Mouse (Mus musculus) thymus, postnatal 0 days (tissue): Measurements from ENCODE around the gene Dmrt2. TPM values are rescaled to one million over a fixed set of nuclear protein-coding genes. Genes with fewer than 3 reads are reported as not detected.

Experiments
- DNase-seq: peaks from one replicate; pipeline ENCODE4 v3.0.0-alpha.2; 2015; ENCODE audit warnings: low spot score
- polyA plus RNA-seq: library from polyadenylated mRNA; unstranded; fragments of >200 nt; fragmentation: Nextera tagmentation; extraction: Ambion mirVana; gene quantifications from 2 replicates; pipeline ENCODE4 v1.2.1, GENCODE M21; 2015

Gene Dmrt2
- polyA plus RNA-seq, 1 experiment from 2014 or later, result 22.9 TPM

DNA sequence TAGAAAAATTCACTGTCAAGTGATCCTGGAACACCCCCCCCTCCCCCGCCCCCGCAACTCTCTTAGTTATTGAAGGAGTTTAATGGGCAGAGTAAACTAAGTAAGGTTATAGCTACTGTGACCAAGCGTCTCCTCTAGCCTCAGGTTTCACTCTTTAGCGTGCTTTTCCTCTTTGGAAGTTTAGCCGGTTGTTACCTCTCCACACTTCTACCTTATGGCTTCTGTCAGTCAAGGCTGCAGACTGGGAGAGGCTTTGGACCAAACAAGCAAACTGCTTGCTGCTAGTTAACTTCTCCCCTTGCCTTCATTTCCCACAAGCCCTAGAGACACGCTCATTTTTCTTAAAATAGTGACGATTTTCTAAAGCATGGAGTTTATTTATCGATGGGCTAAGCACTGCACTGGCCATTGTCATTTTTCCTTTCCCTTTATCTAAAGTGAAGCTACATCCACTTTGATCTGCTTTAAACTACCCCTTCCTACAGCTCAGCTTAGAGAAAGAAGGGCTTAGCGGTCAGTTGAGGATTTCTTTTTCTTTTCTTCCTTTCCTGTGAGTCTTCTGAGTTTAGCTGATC lies 3.7 kb downstream of the Dmrt2 start:
- DNase-seq, result no peak

DNA sequence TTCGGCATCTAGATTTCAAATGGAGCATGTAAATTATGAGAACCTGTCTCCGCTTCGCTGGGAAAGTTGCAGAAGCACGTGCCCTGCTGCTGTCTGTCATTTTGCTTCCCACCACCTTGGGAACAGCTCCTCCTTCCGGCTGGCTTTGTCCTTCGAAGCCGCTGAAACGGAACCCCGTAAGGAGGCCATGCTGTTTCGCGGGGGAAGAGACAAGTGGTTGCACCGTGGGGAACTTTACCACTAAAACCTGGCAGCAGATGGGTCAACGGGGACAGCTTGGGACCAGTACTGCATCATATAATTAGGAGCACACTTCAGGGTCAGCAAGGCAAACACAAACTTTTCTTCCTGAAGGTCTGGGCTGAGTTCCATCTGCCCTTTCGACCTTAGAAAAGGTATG lies 26.6 kb downstream of the Dmrt2 start:
- no peak for DNase-seq

DNA sequence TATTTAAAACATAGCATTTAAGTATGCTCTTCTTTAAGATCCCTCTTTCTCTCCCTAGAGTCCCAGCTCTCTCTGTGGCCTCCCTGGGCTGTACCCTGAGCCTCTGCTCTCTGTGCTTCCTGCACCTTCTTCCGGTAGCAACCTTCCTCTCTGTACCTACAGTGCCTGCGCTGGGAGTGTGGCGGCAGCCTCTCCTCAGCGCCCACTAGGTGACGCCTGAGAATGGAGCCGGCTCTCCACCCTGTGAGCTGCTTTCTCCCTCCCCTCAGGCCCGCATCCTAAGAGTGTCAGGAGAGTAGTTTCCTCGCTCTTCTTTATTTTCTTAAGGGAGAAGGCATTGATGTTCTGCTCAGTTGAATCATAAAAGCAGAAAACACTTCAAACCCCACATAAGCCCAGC lies 41.2 kb downstream of the Dmrt2 start:
- DNase-seq, result no peak

DNA sequence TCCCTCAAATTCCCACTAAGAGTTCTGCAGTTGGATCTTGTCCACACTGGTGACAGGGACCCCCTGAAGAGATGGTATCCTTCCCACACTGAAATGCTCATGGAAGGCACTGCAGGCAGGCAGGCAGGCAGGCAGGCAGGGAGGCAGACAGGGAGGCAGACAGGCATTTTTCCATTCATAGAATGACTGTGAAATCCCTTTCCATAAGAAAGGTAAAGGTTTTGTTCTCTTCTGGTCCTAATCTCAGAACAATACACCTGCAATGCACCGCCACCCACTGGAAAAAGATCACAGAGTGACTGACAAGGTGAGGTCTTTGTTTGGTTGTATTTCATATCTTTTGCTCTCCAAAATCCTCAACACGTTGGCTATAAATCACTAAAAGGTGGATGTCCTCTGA lies 42.7 kb downstream of the Dmrt2 start:
- DNase-seq, result no peak

DNA sequence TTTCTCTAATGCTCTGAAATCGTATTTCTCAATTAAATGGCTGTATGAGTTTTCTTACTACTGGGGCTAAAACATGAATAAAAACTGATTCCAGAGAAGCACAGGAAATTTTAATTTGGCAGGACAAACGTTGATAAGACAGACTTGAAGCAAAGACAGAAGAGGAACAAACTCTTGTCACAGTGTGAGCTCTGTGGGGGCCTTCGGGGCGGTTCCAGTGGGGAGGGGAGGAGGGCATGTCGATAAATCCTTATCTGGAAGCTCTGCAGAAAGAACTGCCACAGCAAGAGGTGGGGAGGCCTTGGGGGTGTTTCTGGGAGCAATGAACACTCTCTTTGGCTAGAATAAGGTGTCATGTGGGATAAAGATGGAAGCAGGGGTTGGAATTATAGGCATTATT lies 50.4 kb downstream of the Dmrt2 start:
- DNase-seq, result no peak

Other genes starting within 250 kb of the Dmrt2 start
- not detected in 2 replicates for gene Dmrt1, start 166.8 kb upstream of the Dmrt2 start, polyA plus RNA-seq
- 2.0 and 2.3 TPM in 2 replicates for gene Dmrt3, start 62.1 kb upstream of the Dmrt2 start, polyA plus RNA-seq